Mouse (Mus musculus): ENCODE results near the gene Hnrnpul1.

DNA sequence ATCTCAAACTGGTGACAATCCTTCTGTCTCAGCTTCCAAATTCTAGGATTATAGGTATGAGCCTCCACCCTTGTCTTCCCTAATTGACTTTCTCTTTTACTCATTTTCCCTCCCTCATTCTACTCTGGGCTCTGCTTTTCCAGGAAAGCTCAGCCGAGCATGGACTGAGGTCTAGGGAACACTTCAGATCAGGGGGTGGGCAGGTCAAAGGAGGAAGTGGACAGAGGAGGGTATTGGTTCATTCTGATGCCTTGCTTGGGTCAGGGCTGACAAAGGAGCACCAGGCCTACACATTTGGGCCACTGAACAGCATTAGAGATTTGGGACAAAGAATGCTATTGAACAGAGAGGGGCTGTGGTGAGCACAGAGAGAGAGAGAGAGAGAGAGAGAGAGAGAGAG, 30.3 kb upstream of the Hnrnpul1 start:
- TF ChIP-seq POLR2A (IDR thresholded peaks at IDR 0.05; ENCODE audit: borderline replicate concordance, control insufficient read depth, low read depth, low read length) (no peak), CTCF (IDR thresholded peaks at IDR 0.05; ENCODE audit: control insufficient read depth, insufficient read depth, low read length) (no peak)
